Mouse (Mus musculus) natural killer cell, adult 2 months (primary cell): ENCODE results near the gene Mia2.

Experiments
- DNase-seq, 2 experiments: peaks; one replicate each; pipeline ENCODE4 v3.0.0; 2022; ENCODE audit warnings: low spot score in 2 of 2

Gene Mia2

GRCm38 (mm10) chr12:59104771-59105170, 9.2 kb downstream of the Mia2 start:
- DNase-seq = peak in 1 of 2 experiments; percentile 19

GRCm38 (mm10) chr12:59105914-59106313, 10.3 kb downstream of the Mia2 start:
- no peak for DNase-seq

GRCm38 (mm10) chr12:59106491-59106890, 10.9 kb downstream of the Mia2 start:
- DNase-seq = no peak

GRCm38 (mm10) chr12:59107926-59108325, 12.3 kb downstream of the Mia2 start:
- no peak for DNase-seq

DNA sequence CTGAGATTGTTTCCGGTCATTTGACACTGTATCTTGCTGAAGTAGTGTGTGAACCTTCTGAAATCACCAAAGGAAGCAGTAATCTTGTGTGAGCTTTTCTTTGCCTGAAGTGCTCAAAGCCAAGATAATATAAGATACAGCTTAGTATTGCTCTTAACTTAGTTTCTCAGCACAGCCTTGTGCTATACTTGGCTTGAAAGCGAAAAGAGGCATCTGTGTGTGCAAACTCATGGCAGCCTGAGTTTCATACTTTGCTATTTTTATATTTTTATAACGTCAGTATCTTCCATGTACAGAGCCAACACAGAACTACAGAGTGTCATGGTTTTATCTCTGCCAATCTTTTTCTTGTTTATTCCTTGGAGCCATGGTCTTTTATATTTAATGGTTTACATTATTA, 21.6 kb downstream of the Mia2 start:
- no peak for DNase-seq

- no peak for DNase-seq
These were observed 29.8 kb downstream of the Mia2 start for GRCm38 (mm10) chr12:59125426-59125825.

- DNase-seq = no peak
These were observed 32.9 kb downstream of the Mia2 start for GRCm38 (mm10) chr12:59128501-59128900.

GRCm38 (mm10) chr12:59129038-59129437, 33.4 kb downstream of the Mia2 start:
- DNase-seq = no peak

DNA sequence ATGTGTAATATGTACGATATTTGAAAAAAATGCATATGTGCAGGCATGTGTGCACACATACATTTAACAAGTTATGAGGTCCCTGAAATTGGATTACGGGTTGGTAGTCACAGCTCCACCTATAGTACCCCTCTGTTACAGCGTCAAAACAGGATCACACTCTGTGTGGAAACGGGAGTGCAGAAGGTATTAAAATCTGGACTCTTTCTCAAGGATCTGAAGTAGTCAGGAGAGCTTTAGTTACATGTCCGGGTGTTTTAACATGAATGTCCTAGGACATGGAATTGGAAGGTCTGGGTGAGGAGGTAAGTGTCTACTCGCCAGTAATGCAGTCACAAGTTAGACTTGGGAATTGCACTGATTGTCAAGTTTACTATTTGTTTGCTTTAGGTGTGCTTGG, 34.0 kb downstream of the Mia2 start:
- DNase-seq = no peak

DNA sequence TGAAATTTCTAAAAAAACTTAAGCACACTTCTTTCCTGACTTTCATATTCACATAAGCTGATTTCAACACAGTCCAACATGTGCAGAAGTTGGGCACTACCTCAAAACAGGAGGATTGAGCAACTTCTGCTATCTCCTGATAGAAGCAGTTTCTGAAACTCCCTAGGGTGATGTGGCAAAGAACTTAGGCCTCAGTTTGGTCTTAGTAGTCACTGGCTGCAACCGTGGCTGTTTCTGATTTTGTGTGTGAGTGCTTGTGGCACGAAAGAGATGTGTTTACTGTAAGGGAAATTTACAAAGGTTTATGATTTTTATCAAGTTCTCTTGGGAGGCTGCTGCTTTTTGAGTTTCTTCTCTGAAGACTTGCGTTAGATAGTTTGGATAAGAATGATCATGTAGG, 34.6 kb downstream of the Mia2 start:
- peak in 1 of 2 experiments; percentile 34 for DNase-seq

GRCm38 (mm10) chr12:59130651-59131577, 35.3 kb downstream of the Mia2 start:
- peak; percentile 89 to 93 for DNase-seq

GRCm38 (mm10) chr12:59131578-59131946, 36.0 kb downstream of the Mia2 start:
- DNase-seq = peak in 1 of 2 experiments; percentile 40

GRCm38 (mm10) chr12:59132462-59132861, 36.9 kb downstream of the Mia2 start:
- no peak for DNase-seq

DNA sequence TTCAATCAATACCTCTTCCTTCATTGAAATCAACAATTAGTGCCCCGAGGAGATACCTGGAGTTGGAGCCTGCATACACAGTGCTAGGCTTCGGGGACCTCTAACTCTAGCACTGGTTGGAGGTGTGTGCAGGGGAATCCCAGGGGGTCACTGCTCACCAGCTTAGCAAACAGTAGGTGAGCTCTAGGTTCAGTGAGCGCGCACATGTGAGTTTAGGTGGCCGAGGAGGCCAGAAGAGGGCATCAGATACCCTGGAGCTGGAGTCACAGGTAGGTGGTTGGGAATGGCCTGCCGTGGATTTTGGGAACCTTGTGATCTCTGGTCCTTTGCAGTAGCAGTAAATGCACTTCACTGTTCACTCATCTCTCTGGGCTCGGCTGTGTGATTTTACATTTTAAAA, 37.3 kb downstream of the Mia2 start:
- no peak for DNase-seq

- DNase-seq = no peak
These were observed 37.9 kb downstream of the Mia2 start for GRCm38 (mm10) chr12:59133437-59133999.

GRCm38 (mm10) chr12:59135096-59135495, 39.5 kb downstream of the Mia2 start:
- DNase-seq = no peak

DNA sequence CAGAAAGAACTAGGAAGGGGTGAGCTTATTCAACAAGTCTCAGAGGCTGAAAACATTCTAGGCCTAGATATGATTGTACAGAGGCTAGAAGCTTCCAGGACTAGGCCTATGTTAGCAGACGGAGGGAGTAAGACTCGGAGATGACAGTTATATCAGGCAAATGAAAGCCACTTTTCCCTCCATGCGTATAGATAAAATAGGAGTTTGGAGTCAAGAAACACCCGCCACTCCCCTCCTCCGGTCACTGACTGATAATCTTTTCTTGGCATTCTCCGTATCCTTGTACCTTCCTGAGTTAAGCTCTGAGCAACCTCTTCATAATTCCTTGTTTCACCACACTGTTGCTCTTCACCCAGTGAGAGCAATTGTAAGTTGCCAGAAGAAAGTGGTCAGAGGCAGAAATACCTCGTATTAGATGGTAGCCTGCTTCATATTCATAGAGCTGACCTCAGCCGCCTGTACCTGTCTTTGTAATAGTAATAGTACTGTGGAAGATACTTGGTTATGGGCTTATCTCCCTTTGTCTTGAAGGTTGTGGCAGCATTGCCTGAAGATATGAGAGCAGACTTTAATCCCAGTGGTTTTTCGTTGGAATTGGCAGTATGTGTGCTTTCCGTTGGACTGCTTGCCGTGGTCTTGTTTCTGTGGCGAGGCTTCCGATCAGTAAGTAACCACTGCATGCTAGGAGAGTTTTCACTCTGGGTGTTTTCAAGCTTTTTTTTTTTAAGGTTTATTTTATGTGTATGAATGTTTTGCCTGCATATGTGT, 40.1 kb downstream of the Mia2 start:
- DNase-seq = no peak

- no peak for DNase-seq
These were observed 41.4 kb downstream of the Mia2 start for GRCm38 (mm10) chr12:59137031-59137430.

DNA sequence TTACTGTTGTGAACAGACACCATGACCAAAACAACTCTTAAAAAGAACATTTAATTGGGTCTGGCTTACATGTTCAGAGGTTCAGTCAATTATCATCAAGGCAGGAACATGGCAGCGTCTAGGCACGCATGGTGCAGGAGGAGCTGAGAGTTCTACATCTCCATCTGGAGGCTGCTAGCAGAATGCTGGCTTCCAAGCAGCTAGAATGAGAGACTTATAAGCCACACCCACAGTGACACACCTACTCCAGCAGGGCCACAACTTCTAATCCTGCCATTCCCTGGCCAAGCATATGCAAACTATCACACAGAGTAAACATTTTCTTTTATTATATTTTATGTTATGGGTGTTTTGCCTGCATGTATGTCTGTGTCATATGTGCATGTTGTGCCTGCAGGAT, 43.8 kb downstream of the Mia2 start:
- no peak for DNase-seq

DNA sequence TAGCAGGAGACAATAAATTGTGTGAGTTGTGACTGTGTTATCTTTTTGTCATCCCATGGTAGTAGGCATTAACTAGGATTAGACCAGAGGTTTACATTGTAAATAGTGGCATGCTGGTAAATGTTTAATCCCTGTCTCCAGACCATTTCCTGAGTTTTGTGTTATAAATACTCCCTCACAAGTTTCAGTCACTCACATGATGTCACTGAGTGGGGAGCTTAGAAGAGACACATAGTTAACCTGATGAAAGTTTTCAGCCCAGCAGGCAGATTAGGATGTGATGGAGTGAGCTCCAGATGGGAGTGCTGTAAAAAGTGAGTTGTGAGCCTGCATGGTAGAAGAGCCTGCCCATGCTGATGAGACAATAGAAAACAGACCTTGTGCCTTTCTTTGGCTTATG, 49.5 kb downstream of the Mia2 start:
- no peak for DNase-seq

DNA sequence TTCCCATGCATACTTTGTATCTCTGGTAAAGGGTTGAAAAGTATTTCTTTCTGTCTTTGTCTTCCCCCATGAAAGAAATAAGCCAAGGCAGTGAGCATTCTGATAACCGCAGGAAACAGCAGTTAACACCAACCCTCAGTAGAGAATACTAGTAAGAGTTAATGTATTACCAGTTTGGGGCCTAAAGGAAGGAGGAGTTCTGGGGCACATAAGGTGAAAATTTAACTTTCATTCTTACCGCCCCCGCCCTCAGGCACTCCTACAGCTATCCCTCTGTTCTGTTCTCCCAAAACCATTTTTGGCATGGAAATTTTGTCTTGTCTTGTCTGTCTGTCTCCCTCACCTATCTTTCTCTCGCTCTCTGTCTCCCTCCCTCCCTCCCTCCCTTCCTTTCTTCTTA, 54.1 kb downstream of the Mia2 start:
- no peak for DNase-seq

DNA sequence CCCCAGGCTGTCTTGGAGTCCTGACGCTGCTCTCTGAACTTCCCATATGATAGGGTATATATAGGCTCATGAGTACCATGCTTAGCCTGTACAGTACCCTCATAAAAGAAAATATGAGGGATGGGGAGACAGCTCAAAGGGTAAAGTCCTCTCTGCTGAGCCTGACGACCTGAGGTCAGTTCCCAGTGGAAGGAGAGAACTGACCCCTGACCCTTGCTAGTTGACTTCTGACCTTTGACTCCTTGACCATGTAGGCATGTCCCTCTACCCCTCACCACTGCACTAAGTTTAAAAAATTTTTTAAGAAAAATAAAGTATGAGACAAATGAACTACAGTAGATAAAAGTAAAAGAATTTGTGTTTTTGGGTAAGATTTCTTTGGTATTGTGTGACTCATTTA, 65.5 kb downstream of the Mia2 start:
- DNase-seq = no peak

GRCm38 (mm10) chr12:59162797-59163196, 67.2 kb downstream of the Mia2 start:
- DNase-seq = no peak
